Mouse (Mus musculus): ENCODE results near the gene Adam1a. TPM values are rescaled to one million over a fixed set of nuclear protein-coding genes. Genes with fewer than 3 reads are reported as not detected.

Gene Adam1a
- total RNA-seq (2014; fragmentation: Nextera tagmentation) (4.4 and 5.1 TPM in 2 replicates), total RNA-seq (2017) (3.0 and 3.5 TPM in 2 replicates), polyA plus RNA-seq (2012) (0.17 and 0.18 TPM in 2 replicates)

DNA sequence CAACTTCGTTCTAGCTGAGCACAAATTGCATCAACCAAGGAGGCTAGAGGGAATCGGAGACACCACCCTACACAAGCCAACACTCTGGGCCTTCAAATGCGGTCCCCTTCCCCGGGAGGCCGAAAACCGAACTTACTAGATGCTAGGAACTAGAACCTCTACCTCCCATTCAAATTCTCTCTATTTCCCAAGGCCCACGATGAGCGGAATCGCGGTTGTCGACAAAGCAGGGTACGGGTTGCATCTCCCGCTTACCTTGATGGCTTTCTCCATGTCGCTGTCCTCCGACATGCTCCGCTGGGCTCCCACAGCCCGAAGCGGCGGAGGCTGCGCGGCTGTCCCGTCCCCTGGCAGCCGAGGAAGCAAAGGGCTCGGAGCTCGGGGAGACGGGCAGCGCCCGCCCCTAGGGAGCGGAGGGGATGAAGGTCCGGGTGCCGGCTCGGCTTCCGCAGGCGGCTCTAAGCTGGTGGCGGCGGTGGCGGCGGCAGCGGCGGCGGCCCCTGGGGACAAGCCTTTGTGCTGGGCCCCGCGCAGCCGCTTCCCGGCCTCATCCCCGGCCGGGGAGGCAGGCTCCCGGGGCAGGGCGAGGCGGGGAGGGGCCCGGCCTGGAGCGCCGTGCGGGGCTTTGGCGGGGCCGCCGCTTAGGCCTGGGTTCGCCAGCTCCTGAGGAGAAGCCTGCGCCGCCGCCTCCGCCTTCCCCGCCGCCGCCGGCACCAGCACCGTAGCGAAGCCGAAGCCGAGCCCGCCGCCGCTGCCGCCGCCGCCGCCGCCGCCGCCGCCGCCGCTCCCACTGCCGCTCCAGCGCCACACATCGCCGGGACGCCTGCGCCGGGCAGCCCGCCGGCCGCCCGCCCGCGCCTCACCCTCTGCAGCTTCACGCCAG lies at the start of gene Adam1a, which contains the start of gene Gm42878:
Gene Adam1a, minus strand, starts transcription at position 573 of the 883 bp plus-strand sequence.
Gene Gm42878, minus strand, starts transcription at position 573 of the 883 bp plus-strand sequence.
- H3K27me3 ChIP-seq (ENCODE audit: insufficient read depth, low read length), result no peaks in the 10 kb centered on the region
- peaks cover 30% of the 10 kb centered on the region for H3K4me1 ChIP-seq (ENCODE audit: insufficient read depth, low read depth, low read length)

DNA sequence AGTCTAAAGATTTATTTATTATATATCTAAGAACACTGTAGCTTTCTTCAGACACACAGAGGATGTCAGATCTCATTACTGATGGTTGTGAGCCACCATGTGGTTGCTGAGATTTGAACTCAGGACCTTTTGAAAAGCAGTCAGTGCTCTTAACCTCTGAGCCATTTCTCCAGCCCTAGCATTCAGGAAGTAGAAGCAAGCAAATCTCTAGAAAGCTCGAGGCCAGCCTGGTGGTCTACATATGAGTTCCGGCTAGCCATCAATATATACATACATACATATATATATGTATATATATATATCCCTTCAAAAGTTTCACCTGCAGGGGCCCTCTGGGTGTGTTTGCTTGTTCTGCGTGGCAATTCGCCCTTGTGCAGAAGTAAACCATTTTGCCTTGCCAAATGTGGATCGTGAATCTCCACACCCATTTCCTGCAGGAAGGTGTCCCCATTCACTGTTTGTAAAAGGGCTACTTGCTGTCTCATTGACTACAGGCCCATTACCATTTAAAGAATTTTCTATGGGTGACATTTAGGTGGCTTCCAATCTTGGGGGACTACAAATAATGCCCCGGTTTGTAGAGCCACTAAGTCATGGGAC lies 49.5 kb upstream of the Adam1a start:
- Histone ChIP-seq H3K36me3 (replicated peaks) (no peaks in the 10 kb centered on the region), H3K4me1 (ENCODE audit: insufficient read depth, low read depth, low read length) (peaks cover 50% of the 10 kb centered on the region), H3K27me3 (ENCODE audit: insufficient read depth, low read length) (peaks cover 50% of the 10 kb centered on the region), H3K9me3 (replicated peaks) (no peaks in the 10 kb centered on the region), H3K4me3 (ENCODE audit: low read depth, low read length) (no peak overlapping the region)
- ATAC-seq (ENCODE audit: extremely low read depth, insufficient number of reproducible peaks, low FRiP score, poor library complexity, severe bottlenecking) (no peak), DNase-seq (ENCODE audit: low spot score) (no peak)
- TF ChIP-seq POLR2AphosphoS5 (IDR thresholded peaks at IDR 0.05; ENCODE audit: insufficient replicate concordance, low read depth, low read length) (no peak), GATA1 (IDR thresholded peaks at IDR 0.05; ENCODE audit: borderline replicate concordance, low read length) (no peak), TAL1 (conservative IDR thresholded peaks at IDR 0.05; ENCODE audit: low read depth, low read length) (no peak), GATA2 (IDR thresholded peaks at IDR 0.05; ENCODE audit: borderline replicate concordance, low read depth, low read length) (no peak), CTCF (IDR thresholded peaks at IDR 0.05; ENCODE audit: low read depth, low read length) (no peak)

More for the DNA sequence above, at the start of gene Adam1a, which contains the start of gene Gm42878:
- Histone ChIP-seq H3K4me3 (ENCODE audit: low read depth, low read length) (peak within 1 kb of the TSS; percentile 83), H3K9me3 (replicated peaks) (no peaks in the 10 kb centered on the region), H3K36me3 (replicated peaks) (peaks cover 37% of the 10 kb centered on the region)
- DNase-seq (ENCODE audit: low spot score) (peak; percentile 66), ATAC-seq (ENCODE audit: extremely low read depth, insufficient number of reproducible peaks, low FRiP score, poor library complexity, severe bottlenecking) (no peak)
- TF ChIP-seq TAL1 (conservative IDR thresholded peaks at IDR 0.05; ENCODE audit: low read depth, low read length) (no peak), GATA2 (IDR thresholded peaks at IDR 0.05; ENCODE audit: borderline replicate concordance, low read depth, low read length) (no peak), POLR2AphosphoS5 (IDR thresholded peaks at IDR 0.05; ENCODE audit: insufficient replicate concordance, low read depth, low read length) (no peak), CTCF (IDR thresholded peaks at IDR 0.05; ENCODE audit: low read depth, low read length) (no peak), GATA1 (IDR thresholded peaks at IDR 0.05; ENCODE audit: borderline replicate concordance, low read length) (no peak)

DNA sequence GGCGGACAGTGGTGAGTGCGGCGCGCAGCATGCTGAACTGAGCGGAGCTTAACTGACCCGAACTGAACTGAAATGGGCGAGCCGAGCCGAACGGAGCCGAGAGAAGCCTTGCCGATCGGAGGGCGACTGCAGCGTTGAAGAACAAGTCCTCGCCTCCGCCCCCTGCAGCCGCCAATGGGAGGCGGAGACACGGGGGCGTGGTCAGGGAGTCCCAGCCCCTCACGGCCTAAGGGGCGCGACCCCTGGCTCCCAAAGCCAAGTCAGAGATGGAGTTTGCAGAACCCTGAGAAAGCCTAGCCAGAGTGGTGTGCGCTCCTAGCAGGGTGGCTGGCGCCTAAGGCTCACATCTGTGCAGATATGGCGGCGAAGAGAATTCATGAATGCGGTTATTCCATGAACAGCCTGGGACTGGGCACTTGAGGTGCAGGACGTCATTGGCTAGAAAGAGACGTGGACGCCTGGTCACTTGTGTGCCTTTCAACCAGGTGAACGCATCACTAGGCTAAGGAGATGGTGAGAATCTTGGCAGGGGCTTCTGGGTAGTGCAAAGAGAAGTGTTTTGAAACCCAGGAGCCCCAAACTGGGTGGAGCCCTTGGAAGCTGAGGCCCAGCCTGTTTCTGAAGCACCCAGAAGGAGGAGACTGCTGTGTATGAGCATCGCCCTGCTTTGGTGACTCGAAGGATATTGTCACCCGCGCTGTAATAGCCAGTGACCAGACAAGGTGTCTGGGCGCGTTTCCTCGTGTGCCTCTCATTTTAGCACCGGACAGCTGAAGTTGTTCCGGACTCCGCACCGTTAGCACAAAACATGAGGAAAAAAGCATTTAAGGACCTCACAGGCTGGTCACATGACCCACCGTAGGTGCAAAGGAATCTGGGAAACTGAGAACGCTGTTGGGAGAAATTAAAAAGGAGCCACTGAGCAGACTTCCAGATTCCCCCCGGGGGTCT lies 48.4 kb upstream of the Adam1a start, which contains the start of gene Aldh2:
Gene Aldh2, minus strand, starts transcription at position 374 of the 951 bp plus-strand sequence.
- peak; percentile 79 for ATAC-seq (ENCODE audit: extremely low read depth, insufficient number of reproducible peaks, low FRiP score, poor library complexity, severe bottlenecking)
- Histone ChIP-seq H3K4me1 (ENCODE audit: insufficient read depth, low read depth, low read length) (peaks cover 50% of the 10 kb centered on the region), H3K4me3 (ENCODE audit: low read depth, low read length) (peak within 1 kb of the TSS; percentile 72), H3K27me3 (ENCODE audit: insufficient read depth, low read length) (peaks cover 43% of the 10 kb centered on the region), H3K36me3 (replicated peaks) (no peaks in the 10 kb centered on the region), H3K9me3 (replicated peaks) (no peaks in the 10 kb centered on the region)
- no peak for TF ChIP-seq GATA1 (IDR thresholded peaks at IDR 0.05; ENCODE audit: borderline replicate concordance, low read length)
- no peak for TF ChIP-seq TAL1 (conservative IDR thresholded peaks at IDR 0.05; ENCODE audit: low read depth, low read length)
- no peak for TF ChIP-seq GATA2 (IDR thresholded peaks at IDR 0.05; ENCODE audit: borderline replicate concordance, low read depth, low read length)
- TF ChIP-seq CTCF (IDR thresholded peaks at IDR 0.05; ENCODE audit: low read depth, low read length), result no peak
- TF ChIP-seq POLR2AphosphoS5 (IDR thresholded peaks at IDR 0.05; ENCODE audit: insufficient replicate concordance, low read depth, low read length), result no peak
- peak; percentile 83 for DNase-seq (ENCODE audit: low spot score)

DNA sequence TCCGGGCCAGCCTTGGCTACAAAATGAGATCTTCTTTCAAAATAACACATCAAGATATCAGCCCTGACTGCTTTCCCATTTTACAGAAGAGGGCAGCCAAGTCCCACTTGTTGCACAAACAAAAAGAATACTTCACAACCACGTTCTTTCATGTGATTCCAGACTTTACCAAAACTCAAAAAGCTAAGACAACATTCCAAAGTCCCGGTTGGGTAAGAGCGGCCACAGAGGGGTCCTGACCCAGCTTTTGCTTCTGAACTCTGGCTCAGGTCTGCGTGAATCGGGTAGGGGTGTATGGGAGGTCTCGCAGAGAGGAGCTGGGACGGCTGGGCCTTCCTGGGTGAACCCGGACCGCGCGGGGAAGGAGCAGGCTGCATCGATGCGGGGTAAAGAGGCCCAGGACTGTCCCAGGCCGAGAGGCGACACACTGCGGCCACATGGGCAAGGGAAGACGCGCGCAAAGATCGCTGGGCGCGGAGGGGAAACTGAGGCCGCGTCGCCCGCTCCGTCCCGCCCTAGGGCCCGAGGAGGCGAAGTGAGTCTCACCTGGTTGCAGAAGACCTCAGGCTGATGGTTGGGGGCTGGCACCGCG lies 47.6 kb upstream of the Adam1a start:
- no peak for TF ChIP-seq POLR2AphosphoS5 (IDR thresholded peaks at IDR 0.05; ENCODE audit: insufficient replicate concordance, low read depth, low read length)
- H3K36me3 ChIP-seq (replicated peaks), result no peaks in the 10 kb centered on the region
- peaks cover 39% of the 10 kb centered on the region for H3K27me3 ChIP-seq (ENCODE audit: insufficient read depth, low read length)
- peaks cover 47% of the 10 kb centered on the region for H3K4me1 ChIP-seq (ENCODE audit: insufficient read depth, low read depth, low read length)
- H3K4me3 ChIP-seq (ENCODE audit: low read depth, low read length), result peak overlapping the region; percentile 72
- ATAC-seq (ENCODE audit: extremely low read depth, insufficient number of reproducible peaks, low FRiP score, poor library complexity, severe bottlenecking) (no peak), DNase-seq (ENCODE audit: low spot score) (no peak)
- H3K9me3 ChIP-seq (replicated peaks), result no peaks in the 10 kb centered on the region

DNA sequence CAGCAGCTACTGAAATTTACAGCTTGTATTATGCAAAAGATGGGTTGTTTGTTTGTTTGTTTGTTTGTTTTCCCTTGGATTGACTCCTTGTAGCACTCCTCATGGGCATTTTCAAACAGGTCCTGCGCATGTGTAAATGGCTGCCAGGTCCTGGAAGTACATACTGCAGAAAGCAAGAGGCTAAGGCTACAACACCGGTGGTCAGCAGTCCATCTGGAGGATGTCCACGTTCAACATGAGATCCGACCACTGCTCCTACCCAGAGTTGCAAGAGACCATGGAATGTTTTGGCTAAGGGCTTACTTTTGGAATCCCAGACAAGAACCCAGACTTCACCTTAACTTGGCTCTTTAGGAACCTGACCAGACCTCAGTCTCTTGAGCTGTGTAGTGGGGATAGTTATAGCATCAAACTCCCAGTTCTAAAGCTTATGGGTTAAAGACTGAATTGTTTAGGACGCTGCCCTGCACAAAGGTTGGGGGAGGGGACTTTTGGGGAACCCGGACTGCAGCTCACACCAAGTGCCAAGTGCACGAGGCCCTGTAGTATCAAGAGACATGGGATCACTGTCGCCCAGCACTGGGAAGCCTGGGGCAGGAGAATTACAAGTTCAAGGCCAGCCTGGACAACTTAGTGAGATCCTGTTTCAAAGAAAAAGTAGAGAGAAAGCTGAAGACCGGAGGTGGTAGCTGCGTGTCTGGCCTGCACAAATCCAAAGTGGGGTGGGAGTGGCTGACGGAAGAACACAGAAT lies 47.0 kb upstream of the Adam1a start:
- Histone ChIP-seq H3K36me3 (replicated peaks) (no peaks in the 10 kb centered on the region), H3K4me1 (ENCODE audit: insufficient read depth, low read depth, low read length) (peaks cover 40% of the 10 kb centered on the region), H3K9me3 (replicated peaks) (no peaks in the 10 kb centered on the region), H3K4me3 (ENCODE audit: low read depth, low read length) (peak overlapping the region; percentile 72; the same call in 1 of the 2 replicates), H3K27me3 (ENCODE audit: insufficient read depth, low read length) (peaks cover 33% of the 10 kb centered on the region)
- no peak for DNase-seq (ENCODE audit: low spot score)
- TF ChIP-seq GATA1 (IDR thresholded peaks at IDR 0.05; ENCODE audit: borderline replicate concordance, low read length) (no peak), POLR2AphosphoS5 (IDR thresholded peaks at IDR 0.05; ENCODE audit: insufficient replicate concordance, low read depth, low read length) (no peak), TAL1 (conservative IDR thresholded peaks at IDR 0.05; ENCODE audit: low read depth, low read length) (no peak), GATA2 (IDR thresholded peaks at IDR 0.05; ENCODE audit: borderline replicate concordance, low read depth, low read length) (no peak), CTCF (IDR thresholded peaks at IDR 0.05; ENCODE audit: low read depth, low read length) (no peak)
- no peak for ATAC-seq (ENCODE audit: extremely low read depth, insufficient number of reproducible peaks, low FRiP score, poor library complexity, severe bottlenecking)

All from G1E (cell line).